Mouse (Mus musculus) spleen, postnatal 10 days (tissue): ENCODE results near the gene Ccdc58.
"Not testable (repeated sequence)": the region's sequence is repeated elsewhere in the genome, so short reads cannot be mapped to it uniquely, and the experiment has no call there.

Experiments
- DNase-seq, 2 experiments: peaks; one replicate each; pipeline ENCODE4 v3.0.0; 2021 to 2022; ENCODE audit warnings: low spot score in 2 of 2

Gene Ccdc58

DNA sequence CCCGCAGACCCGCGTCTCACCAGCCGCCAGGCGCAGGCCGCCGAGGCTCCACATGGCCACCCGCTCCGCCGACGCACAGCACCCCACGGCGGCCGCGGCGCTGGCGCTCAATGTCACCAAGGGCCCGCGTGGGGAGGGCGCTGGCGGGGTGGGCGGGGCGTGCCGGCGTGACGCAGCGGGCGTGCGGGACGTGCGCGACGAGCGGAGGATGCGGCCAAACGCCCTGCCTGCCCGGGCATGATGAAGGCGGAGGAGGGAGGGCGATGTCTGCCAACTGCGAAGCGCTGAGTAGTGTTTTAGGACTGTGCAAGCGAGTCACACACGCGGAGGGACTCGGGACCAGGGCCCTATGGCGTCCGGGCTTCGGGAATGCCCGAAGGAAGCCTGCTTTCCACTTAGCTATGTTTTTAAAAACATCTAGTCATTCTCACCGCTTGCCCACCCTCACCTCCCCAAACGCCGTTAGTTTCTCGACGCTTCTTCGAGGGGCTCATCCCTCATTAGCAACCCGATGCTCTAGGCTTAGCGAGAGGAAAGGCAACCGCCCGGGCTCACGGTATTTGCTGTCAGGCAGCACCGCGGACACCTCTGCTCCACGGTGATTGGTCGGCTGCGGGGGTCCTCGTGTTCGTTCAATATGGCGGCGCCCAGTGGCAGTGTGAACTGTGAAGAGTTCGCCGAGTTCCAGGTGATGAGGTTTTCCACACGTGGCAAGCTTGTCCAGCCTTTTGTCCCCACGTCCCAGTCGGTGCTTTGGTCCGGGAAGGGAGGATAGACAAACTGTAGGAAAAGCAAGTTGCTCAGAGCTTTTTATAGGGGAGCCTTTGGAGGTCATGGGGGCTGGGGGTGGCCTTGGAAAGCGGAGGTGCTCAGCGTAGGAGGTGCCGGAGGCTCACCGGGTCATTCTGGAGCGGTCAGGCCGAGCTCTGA, at the start of gene Ccdc58, which contains the start of gene Fam162a:
Gene Ccdc58, plus strand, starts transcription at position 236 of the 930 bp plus-strand sequence.
Gene Fam162a, minus strand, starts transcription at position 145 of the 930 bp plus-strand sequence.
- DNase-seq, result peak; percentile 91 to 95

DNA sequence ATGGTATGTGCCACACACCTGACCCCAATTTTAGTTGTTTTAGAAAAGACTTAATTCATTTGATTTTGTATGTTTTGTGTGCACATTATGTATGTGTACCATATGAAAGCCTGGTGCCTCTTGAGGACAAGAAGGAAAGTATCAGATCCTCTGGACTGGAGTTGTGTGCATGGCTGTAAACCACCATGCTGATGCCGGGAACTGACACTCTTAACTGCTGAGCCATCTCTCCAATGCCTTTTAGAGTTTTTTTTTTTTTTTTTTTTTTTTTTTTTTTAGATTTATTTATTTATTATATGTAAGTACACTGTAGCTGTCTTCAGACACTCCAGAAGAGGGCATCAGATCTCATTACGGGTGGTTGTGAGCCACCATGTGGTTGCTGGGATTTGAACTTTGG, 43.4 kb upstream of the Ccdc58 start:
- not testable (repeated sequence) for DNase-seq

- DNase-seq, result peak; percentile 66 to 86
Measured at GRCm38 (mm10) chr16:36040640-36041624, 30.6 kb upstream of the Ccdc58 start, which contains the start of gene Wdr5b. Wdr5b (plus strand) TSS chr16:36041190.

DNA sequence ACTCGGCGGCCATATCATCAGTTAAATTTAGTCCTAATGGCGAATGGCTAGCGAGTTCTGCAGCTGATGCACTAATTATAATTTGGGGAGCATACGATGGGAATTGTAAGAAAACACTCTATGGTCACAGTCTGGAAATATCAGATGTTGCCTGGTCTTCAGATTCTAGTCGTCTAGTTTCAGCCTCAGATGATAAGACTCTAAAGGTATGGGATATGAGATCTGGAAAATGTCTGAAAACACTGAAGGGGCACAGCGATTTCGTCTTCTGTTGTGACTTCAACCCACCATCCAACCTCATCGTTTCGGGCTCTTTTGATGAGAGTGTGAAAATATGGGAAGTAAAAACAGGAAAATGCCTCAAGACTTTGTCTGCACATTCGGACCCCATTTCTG, 29.9 kb upstream of the Ccdc58 start:
- no peak for DNase-seq

DNA sequence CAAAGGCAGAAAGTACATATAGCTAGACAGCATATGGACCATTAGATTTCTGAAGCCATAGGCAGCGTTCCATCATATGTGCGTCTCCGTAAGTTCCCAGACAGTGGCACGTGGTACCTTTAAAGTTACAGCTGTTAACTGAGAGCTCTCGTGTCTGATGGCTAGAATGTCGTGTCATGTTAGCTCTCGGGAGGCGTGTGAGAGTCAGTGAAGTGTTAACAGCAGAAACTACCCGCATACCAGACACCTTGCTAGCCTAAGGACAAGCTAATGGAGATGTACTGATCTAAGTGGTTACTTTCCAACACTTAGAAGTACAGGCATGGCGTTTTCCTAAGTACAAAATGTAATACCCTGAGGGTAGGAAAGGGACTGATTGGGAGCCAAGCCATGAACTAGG, 28.4 kb upstream of the Ccdc58 start:
- DNase-seq, result no peak

- DNase-seq, result no peak
Measured at GRCm38 (mm10) chr16:36043964-36044363, 27.5 kb upstream of the Ccdc58 start.

DNA sequence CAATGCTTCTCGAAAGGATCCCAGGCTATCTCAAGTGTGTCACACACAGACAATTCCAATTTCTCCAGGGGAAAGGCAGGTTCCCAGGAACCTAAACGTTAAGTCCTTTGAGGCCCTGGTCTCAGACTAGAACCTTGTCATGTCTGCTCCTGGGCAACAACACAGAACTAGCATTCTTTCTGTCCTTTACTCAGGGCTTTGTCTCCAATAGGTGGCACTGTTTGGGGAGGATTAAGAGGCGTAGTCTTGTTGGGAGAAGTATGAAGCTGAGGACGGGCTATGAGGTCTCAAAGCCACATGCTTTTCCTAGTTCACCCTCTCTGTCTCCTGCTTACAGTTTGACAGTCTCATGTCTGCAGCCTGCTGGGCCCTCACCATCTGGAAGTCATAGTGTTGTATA, 23.9 kb upstream of the Ccdc58 start:
- DNase-seq, result no peak

DNA sequence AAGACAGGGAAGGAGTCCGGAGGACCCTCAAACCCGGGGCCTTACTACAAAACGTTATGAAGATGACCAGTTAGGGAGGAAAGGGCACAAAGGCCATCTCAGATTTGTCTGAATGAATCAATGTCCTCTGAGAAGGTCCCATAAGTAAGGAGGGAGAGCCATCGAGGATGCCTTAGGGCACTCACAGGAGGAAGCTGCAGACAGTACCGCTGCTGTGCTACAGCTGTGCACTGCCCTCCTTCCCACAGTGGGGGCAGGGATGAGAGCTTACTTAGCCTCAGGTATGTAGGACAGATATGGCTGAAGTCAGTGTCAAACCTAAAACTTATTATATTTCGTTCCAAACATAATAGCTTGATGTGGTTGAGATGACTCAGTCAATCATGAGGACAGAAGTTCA, 20.0 kb upstream of the Ccdc58 start:
- no peak for DNase-seq

- DNase-seq, result no peak
Measured at GRCm38 (mm10) chr16:36053524-36054275, 17.8 kb upstream of the Ccdc58 start.

- no peak for DNase-seq
Measured at GRCm38 (mm10) chr16:36054920-36055319, 16.6 kb upstream of the Ccdc58 start.

- DNase-seq, result no peak
Measured at GRCm38 (mm10) chr16:36056416-36056815, 15.1 kb upstream of the Ccdc58 start.

- DNase-seq, result no peak
Measured at GRCm38 (mm10) chr16:36057933-36058475, 13.5 kb upstream of the Ccdc58 start.

- DNase-seq, result not testable (repeated sequence)
Measured at GRCm38 (mm10) chr16:36062534-36062933, 9.0 kb upstream of the Ccdc58 start.

GRCm38 (mm10) chr16:36063315-36063714, 8.2 kb upstream of the Ccdc58 start:
- DNase-seq, result no peak

GRCm38 (mm10) chr16:36064904-36065303, 6.6 kb upstream of the Ccdc58 start:
- no peak for DNase-seq

DNA sequence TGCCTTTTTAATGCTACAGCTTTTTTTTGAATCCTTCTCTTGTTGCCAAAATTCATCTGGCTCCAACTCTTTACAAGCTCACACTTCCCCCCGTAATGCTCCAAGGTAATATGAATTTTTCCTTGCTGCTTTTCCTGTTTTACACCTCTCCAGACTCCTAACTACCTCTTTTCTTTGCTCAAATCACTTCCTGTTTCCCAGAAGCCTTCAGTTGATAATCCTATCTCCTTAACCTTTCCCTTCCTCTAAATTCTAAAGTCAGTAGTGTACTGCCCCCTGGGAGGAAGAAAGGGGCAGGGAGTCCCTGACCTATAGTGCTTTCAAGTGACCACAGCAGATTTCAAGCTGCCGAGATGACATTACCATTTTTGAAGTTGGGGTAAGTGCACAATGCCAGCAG, 3.8 kb upstream of the Ccdc58 start:
- no peak for DNase-seq

DNA sequence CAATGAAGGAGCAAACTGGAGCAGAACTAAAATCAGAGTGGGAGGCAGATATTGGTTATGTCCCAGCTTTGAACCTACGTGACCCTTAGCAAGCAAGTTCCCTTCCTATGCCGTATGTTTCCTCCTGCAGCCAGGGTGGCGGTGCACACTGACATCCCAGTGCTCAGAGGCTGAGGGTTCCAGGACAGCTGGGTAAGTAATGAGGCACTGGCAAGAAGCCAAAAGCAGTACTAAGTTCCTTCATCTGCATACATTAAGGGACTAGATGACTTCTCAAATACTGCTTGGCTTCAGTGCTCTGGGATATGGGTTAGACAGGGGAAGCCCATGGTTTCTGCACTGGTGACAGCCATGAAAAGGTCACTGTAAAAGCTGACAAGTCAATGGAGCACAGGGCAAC, 3.1 kb upstream of the Ccdc58 start:
- DNase-seq, result no peak

GRCm38 (mm10) chr16:36069819-36070575, 1.5 kb upstream of the Ccdc58 start:
- DNase-seq, result no peak

DNA sequence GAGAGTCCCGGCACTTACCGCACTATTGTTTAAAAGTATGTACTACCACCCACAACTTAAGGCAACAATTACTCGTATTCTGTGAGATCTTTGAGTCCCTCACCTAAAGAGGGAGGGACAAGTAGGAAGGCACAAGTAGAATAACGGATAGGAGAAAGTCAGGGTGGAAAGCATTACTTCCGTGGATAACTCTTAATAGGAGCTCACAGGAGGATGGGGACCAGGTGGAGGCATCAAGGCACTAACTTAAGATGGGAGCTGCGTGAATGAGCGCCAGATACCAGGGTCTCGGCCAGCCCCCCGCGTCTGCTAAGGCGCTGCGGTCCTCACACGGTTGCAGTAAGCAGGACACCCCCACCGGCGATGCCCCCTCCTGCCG, 425 bp upstream of the Ccdc58 start:
- DNase-seq, result no peak

DNA sequence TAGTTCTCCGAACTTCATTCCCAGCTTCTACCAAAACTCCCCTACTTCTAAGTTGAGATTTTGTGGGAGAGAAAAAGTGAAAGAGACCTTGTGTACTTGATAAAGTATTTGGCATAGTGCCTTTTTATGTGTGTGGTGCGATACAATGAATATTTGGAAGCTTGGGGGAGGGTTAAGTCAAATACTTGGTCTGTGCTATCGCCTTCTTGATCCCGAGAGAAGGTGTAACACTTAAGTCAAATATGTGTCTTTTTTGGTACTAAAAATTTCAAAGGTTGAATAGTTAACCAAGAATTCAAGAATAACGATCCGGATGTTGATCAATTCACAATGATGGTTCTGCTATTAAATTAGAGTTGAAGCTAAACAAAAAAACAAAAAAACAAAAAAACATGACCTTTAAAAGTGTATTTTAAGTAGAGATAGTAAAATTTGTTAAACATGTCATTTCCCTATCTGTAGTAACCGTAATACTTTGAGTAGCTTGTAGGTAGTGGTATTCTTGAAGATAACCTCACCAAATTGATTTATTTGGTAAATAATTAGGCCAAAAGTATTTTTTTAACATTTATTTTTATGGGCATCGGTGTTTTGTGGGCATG, 1.0 kb downstream of the Ccdc58 start:
- DNase-seq, result no peak
